Mouse (Mus musculus): Measurements from ENCODE around the gene Crybg1. TPM values are rescaled to one million over a fixed set of nuclear protein-coding genes. Genes with fewer than 3 reads are reported as not detected.
"Not testable (repeated sequence)": the region's sequence is repeated elsewhere in the genome, so short reads cannot be mapped to it uniquely, and the experiment has no call there.

The Crybg1 gene
- total RNA-seq, 2 experiments from 2014 or later = 0.50 to 0.86 TPM

DNA sequence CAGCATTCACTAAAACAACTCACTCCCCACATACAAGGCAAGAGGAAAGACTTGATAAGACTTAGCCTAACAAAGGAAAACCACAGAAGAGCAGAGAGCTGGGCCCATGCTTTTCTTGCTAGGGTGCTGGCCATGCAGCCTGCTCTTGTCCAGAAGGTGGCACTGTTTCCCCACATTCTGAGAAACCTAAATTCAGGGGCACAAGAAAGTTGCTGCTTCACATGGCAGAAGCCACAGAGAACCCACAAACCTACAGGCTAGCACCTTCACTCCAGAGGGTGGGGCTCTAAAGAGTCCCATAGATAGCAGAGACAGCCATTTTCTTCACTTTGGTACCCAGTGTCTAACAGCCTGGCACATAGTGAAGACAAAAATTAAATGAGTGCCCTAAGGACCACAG, 194.7 kb downstream of the Crybg1 start:
- DNase-seq = peak; percentile 35 to 56

DNA sequence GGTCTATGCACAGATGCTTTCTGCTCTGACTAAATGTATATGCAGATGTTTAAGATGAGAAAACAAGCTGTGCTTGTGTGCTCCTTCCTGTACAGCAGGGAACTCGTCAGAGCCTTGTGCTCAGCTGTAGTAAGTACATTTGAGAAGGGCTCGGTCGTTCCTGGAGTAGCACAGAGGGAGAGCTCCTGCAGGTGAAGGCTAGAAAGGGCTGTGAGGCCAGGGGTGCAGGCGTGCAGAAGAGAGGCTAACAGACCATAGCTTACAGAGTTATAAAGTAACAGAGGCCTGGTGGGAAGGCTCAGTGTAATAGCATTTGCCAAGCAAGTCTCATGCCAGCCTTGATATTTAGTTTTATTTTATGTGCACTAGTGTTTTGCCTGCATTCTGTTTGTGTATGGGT, 203.2 kb downstream of the Crybg1 start:
- DNase-seq = no peak

DNA sequence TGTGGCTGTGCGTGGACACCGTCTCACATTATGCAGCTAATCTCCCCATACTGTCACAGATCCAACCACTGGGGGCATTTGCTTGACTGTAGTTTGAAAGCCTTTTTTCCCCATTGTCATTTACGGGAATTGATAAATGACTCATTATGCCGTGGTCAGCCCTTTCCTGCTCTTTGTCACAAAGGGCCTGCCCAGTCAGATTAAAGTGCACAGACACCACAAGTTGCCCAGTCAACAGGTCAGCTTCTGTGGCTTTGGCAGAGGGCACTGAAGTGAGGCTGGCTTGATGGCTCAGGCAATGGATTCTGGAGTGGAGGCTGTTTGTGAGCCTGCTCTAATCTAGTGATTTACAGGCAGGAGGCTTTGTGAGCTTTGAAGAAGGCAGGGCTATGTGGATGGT, 204.9 kb downstream of the Crybg1 start:
- DNase-seq = no peak

DNA sequence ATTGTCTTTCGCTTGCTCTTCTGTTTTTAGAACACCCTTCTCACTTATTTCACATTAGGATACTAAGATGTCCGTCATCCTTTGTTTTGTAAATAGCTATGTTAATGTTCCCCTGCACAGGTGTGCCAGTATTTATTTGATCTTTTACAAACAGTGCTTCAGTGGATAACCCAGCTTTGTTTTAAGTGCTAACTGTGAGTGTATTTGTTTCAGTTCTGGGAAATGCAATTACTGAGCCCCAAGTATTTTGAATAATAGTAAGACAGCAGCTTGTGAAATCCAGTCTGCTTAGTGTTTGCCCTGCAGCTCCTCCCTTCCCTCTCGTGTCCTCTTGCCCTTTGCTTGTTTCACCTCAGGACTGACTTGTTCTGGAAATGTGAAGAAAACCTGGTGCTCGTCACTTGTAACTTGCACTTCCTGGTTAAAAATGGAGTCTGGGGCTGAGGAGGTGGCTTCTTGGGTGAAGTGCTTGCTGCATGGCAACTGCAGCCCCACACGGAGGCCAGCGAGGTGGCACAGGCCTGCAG, 209.5 kb downstream of the Crybg1 start:
- DNase-seq = no peak

DNA sequence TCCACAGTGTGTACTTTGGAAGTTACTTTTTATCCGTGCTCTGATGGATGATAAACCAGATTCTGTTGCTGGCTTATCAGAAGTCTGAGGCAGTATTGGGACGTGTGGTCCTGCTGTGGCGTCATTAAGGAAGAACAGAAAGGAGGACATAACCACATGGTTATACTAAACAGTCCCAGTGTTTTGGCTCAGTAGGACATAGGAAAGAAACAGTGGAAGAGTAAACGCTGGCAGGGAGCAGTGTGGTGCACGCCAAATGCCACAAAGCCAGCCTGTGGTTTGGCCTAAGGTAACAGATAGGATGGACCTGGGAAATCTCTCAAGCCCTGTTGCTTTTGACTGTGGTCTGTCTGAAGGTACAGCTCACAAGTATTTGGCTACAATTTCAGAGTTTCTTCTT, 220.1 kb downstream of the Crybg1 start:
- DNase-seq = no peak

DNA sequence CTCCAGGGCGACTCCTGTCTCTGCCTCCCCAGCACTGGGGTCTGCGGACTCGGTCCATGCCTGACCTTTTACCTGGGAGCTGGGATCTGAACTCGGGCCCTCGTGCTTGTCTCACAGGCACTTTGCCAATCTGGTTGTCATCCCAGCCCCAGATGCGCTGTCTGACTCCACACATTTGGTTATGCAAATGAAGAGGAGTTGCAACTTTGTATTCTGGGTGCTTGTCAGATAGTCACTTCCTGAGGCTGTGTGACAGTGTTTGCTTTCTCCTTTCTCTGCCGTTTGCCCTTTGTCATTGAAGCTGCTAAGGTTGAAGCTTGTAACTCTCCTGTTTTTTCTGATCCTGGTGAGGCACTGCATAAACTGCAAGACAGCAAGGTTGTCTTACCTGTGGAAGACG, 220.9 kb downstream of the Crybg1 start:
- no peak for DNase-seq

DNA sequence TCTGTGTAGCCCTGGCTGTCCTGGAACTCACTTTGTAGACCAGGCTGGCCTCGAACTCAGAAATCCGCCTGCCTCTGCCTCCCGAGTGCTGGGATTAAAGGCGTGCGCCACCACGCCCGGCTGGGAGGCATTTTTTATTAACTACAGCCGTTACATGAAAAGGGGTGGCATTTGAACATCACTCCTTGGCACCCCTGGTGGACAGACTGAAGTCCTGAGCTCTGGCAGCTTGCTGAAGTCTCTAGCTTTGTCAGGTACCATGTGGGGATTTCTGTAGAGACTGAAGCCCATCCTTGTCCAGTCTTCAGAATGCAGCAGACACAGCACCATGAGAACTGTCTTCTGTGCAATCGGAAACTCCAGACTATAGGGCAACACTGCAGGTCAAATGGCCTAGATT, 222.9 kb downstream of the Crybg1 start:
- DNase-seq = not testable (repeated sequence)

DNA sequence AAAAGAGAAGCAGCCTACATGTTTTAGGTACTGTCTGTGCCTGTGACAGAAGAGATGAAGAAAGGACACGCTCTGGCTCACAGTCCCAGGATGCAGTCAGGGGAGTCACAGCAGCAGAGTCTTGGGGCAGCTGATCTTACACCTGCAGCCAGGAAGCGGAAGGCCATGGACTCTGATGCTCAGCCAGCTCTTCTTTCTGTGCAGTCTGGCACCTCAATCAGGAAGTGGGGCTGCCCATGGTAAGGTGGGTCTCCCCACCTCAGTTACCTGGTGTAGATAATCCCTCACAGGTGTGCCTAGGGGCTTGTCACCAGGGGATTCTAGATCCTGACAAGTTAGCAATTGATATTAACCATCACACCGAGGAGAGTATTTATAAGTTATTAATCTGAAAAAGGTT, 225.6 kb downstream of the Crybg1 start:
- no peak for DNase-seq

DNA sequence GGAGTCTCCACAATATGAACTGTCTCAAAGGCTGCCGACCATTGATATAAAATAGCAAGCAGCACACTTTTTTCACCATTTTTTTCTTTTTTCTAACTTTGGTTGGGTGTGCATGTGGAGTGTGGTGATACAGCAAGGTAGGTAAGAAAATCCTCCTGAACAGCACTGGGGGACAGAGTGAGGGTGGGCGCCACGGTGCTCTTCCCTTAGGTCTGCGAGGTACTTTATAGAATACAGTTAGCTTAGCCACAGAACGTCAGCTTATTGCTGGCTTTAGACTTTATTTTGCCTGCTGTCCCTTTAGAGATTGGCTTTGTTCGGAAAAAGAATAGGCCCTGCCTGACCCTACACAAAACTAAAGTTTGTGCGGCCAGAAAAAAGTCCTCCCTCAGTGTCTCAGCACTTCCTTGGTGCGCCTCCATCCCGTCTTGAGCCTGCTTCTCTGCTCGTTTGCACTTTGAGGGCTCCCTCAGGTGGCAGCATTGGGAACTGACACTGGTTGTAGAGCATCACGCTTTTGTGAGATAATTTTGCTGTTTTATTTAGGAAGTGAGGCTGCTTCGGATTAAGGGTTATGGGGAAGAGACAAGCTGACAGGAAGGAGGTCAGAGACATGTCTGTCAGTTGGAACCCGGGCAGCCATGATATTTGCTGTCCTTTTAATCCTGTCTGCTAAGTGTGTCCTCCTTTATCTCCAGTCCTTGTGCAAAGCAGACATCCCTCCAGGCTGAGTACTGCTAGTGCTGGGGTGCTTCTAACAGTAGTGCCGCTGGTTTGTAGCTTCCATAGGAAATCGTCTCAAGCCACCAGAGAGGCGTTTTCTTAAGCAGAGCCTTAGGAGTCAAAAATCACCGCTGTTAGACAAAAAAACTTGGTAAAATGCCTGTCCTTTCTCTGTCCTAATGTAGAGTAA, 229.7 kb downstream of the Crybg1 start:
- DNase-seq = peak; percentile 71 to 77

DNA sequence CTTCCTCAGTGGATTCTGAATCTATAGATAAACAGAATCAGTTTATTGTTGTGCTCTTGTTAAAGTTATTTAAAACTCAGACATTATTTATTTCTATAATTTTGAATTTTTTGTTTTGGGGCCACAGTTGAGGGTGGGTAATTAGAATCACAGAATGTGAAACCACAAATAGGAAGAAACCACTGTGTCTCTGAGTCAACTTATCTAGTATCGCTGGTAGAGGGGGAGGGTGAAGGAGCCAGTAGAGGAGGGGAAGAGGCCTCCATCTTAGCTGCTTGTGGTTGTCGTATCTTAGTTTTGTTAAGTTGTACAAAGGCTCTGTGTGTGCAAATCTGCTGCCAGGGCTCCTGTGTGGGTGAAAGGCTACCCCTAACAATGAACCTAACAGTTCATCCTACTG, 231.9 kb downstream of the Crybg1 start:
- no peak for DNase-seq

DNA sequence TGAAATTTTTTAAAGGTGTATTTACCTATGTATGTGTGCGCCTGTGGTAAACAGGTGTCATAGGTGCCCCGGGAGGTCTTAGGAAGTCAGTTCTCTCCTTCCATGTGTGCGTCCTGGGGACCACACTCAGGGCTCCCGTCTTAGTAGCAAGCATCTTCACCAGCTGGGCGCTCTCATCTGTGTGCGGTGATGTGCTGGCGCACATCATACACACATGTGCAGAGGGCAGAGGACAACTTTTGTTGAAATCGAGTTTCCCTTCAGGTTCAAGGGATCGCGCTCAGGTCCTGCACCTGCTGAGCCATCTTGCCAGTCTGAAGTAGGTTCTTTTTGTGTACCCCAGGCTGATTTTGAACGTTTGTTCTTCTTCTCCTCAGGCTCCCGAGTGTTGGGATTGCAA, 232.5 kb downstream of the Crybg1 start:
- no peak for DNase-seq

DNA sequence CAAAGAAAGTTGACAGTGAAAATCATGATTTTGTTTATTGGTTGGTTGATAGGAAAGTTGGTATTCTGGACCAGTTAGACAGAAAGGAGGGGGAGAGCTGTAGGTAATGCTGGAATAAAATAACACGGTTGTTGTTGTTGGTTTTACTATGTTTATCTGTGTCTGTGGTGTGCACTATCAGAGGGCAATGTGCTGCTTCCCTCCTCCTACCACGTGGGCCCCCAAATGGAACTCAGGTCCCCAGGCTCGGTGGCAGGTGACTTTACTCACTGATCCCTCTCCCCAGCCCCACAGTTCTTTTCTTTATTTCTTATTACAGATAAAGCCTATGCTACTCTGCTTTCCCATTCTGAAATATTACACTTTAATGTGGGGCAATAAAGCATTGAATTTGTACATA, 236.4 kb downstream of the Crybg1 start:
- no peak for DNase-seq

DNA sequence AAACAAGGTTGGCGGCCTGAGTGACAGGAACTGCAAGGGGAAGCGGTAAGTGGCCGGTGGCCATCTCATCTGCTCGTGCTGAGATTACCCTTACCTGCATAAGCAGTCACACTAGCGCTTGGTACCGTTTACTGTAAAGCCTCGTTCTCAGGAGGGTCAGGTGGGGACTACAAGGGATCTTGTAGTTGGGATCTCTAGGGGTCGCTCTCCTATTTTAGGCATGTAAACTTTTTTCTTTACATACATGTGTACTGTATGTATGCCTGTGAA, 237.8 kb downstream of the Crybg1 start:
- DNase-seq = no peak

DNA sequence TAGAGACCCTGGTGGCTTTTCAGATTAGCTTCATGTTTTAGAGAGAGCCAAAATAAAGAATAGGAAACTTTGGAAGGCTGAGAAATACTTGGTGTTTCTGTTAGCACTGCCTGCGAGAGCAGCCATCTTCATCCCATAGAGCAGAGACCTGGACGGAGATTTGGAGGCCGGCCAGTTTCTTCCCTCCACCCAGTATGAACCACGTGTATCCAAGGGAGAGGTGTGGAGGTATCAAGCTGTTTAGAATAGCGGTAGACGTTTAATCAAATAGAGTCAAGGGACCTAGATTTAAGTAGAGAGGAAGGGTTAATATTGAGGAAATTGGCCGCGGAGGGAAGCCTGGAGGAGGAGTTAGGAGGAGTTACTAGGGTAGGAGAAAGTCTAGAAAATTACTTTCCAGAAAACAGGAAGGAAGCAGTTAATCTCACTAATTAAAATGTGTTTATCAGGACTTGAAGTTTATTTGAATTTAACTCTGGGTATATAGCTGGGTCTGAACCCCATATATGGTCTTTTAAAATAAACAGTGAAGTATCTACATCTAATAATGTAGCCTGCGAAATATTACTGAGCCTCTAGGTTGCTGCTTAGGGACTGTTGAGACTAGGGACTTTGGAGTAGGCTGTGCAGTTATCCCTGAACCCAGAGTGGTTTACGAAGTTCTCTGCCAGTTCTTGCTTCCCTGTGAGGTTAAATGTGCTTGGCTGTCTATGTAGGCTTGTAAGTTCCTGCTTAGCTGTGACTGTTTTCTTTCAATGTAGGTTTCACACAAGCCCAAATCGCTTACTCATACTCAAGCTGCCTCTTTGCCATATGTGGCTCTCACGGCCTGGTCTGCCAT, 238.4 kb downstream of the Crybg1 start:
- DNase-seq = no peak

DNA sequence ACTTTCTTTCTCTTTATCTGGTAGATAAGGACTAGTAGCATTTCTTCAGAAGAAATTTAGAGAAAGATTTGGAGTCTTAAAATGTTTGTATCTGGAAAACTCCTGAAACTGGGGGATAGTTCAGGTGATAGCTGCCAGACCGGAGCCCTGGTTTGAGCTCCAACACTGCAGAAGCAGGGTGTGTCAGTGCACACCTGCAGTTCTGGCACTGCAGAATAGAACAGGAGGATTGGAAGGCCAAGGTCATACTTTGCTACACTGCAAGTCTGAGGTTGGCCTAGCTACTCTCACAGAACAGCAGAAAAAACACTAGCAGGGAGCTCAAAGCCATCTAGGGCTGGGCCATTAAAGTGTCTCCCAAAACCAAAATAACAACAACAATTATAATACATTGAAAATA, 244.1 kb downstream of the Crybg1 start:
- no peak for DNase-seq

DNA sequence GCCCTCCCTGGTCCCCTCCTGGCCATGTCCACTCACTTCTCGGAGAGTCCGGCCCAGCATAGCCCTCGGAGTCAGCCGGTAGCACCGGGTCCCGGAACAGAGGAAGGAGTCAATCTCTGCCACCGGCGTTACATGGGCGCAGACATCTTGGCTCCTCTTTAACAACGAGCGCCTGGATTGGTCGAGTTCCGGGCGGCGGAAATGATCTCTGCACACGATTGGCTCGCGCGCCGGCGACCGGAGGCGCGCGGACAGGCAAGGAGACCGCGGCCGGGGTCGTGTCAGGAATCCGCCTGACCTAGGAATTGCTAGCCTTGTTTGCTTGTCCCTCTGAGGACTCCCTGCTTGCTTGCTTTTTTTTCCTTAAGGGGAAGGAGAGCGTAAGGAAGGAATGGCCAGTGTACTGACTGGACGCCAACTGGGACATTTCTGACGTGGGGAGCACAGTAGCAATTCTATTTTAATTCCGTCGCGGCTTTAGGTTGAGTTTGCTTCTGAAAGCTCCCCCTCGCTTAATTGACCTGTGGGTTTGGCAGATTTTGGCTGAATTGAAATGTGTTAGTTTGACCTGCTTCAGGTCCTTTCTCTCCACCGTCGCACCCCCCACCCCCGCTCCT, 247.0 kb downstream of the Crybg1 start, which contains the start of the genes Qrsl1 and Rtn4ip1:
Gene Qrsl1 (minus strand): TSS at position 168 of the 617 bp plus-strand sequence.
Gene Rtn4ip1 (plus strand): TSS at position 230 of the 617 bp plus-strand sequence.
- DNase-seq = peak; percentile 92 to 93

DNA sequence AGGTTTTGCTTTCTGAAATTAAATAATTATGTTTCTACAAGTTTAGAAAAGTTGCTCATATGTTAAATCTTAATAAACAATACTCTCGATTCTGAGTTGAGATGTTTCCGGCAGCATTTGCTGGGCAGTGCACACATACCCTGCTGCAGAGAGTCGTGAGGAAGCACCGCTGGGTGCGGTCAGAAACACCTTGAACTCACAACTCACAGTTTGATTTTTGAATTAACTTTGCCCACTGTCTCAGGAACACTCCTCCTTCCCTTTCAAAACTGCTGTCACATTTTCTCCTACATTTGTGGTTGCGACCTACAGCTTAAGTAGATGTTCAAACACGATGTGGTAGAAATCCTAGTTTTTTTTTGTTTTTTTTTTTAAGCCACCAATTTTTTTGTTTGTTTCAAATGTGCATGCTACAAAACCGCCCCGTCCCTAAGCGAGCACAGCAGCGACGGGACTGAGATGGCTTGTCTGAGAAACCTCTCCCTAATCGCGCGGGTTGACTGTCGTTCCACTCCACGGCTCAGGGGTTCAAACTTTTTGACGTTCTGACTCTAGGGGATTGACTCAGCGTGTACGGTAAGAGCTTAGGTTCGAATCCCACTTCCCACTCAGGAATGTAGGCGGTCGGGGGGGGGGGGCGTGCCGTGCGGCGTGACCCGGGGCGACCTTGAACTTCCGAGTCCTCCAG, 247.6 kb downstream of the Crybg1 start:
- DNase-seq = no peak

Other genes starting within 250 kb of the Crybg1 start
- 10 to 100 TPM; 15.3 to 15.5 TPM for gene Qrsl1, start 247.1 kb downstream of the Crybg1 start, total RNA-seq (2021)
- gene Rtn4ip1, start 247.0 kb downstream of the Crybg1 start, total RNA-seq (2021) = 10 to 100 TPM; 13.9 to 15.2 TPM
- 10 to 100 TPM; 23.4 to 23.9 TPM for gene Atg5, start 119.5 kb upstream of the Crybg1 start, total RNA-seq (2021)